Mouse (Mus musculus) ES-E14 (cell line): ENCODE measurements around the gene Ston1.

ENCODE experiments used
- MAFK ChIP-seq: IDR thresholded peaks from 2 replicates; pipeline ENCODE4 v1.6.1; 2014; ENCODE audit warnings: mild to moderate bottlenecking, low read depth, low read length, inconsistent platforms; ENCODE audit not compliant: insufficient read depth
- ZC3H11A ChIP-seq: IDR thresholded peaks from 2 replicates; pipeline ENCODE4 v1.6.1; 2012; ENCODE audit warnings: low read depth, mild to moderate bottlenecking, inconsistent platforms, low read length, borderline replicate concordance

DNA sequence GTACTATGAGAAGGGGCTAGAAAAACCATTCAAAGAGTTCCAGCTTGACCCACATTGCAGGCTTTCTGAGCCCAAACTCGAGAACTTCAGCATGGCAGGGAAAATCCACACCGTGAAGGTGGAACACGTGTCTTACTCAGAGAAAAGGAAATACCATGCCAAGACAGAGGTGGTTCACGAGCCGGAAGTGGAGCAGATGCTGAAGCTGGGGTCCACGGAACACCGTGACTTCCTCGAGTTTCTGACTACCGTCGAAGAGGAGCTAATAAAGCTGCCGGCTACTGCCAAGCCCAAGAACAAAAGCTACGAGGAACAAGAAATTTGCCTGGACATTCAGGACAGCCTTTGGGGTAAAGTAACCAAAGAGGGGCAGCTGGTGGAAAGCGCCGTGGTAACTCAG is 38.6 kb downstream of the Ston1 start:
- TF ChIP-seq MAFK (no peak), ZC3H11A (no peak)
